Mouse (Mus musculus) embryo, embryonic 10.5 days (tissue): Measurements from ENCODE around the gene Mast4.

Experiments used
- DNase-seq: peaks from one replicate; pipeline ENCODE4 v3.0.0-alpha.2; 2015; ENCODE audit warnings: low spot score

Mast4 gene

GRCm38 (mm10) chr13:102688121-102688520 is 646.2 kb downstream of the Mast4 start:
- DNase-seq = no peak

- no peak for DNase-seq
These were observed 649.4 kb downstream of the Mast4 start for GRCm38 (mm10) chr13:102684890-102685289.
